Mouse (Mus musculus): ENCODE results near the gene Chchd1. TPM values are rescaled to one million over a fixed set of nuclear protein-coding genes. Genes with fewer than 3 reads are reported as not detected.

Chchd1 gene
- total and polyA plus RNA-seq, 2 experiments from 2014 or later, result 159 to 243 TPM

- Histone ChIP-seq H3K27ac (ENCODE audit: low read depth) (no peak overlapping the region), H3K4me1 (ENCODE audit: control insufficient read depth, insufficient read depth) (no peaks in the 10 kb centered on the region), H3K9ac (replicated peaks; ENCODE audit: low read depth, low read length) (no peak overlapping the region), H3K4me2 (ENCODE audit: low read depth, low read length) (no peak overlapping the region), H3K4me3 (ENCODE audit: low read depth, low read length) (no peak overlapping the region), H3K27me3 (ENCODE audit: control insufficient read depth, insufficient read depth, low read length) (no peaks in the 10 kb centered on the region), H3K9me3 (replicated peaks; ENCODE audit: control insufficient read depth, low read length) (no peaks in the 10 kb centered on the region), H3K36me3 (replicated peaks; ENCODE audit: control insufficient read depth, insufficient read depth, low read length) (peaks cover 77% of the 10 kb centered on the region)
- ATAC-seq (ENCODE audit: insufficient read depth, low read depth) (no peak), DNase-seq (ENCODE audit: low spot score) (no peak)
- TF ChIP-seq CTCF (IDR thresholded peaks at IDR 0.05; ENCODE audit: low read depth) (no peak), EP300 (IDR thresholded peaks at IDR 0.05; ENCODE audit: low read depth) (no peak)
- WGBS, result 76% methylated on average over 9 of the region's 9 CpGs
Observed at GRCm38 (mm10) chr14:20741301-20741700, 38.5 kb downstream of the Chchd1 start.

- no peak for DNase-seq (ENCODE audit: low spot score)
Observed at GRCm38 (mm10) chr14:20743614-20744013, 40.8 kb downstream of the Chchd1 start.

DNA sequence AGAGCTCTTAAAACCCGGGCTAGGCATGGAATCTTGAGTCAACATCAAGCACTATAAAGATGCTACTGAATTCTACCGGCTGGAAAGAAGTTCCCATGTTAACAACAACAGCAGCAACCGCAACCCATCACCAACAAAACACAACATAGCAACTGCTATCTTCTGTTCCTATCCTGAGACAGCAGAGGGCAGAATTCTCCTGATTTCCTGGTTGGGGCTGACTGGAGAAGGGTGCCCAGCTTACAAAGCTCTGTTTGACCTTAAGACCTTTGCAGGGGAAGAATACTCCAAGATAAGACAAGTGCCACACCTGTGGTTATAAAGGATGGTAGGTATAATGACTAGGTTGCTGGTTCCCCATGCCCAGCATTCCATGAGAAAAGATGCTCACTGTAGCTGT is 44.1 kb downstream of the Chchd1 start:
- peak; percentile 41 for TF ChIP-seq CTCF (IDR thresholded peaks at IDR 0.05; ENCODE audit: low read depth)
- TF ChIP-seq EP300 (IDR thresholded peaks at IDR 0.05; ENCODE audit: low read depth), result no peak
- no peaks in the 10 kb centered on the region for H3K9me3 ChIP-seq (replicated peaks; ENCODE audit: control insufficient read depth, low read length)
- no peak overlapping the region for H3K4me3 ChIP-seq (ENCODE audit: low read depth, low read length)
- no peak overlapping the region for H3K27ac ChIP-seq (ENCODE audit: low read depth)
- peaks cover 11% of the 10 kb centered on the region for H3K4me1 ChIP-seq (ENCODE audit: control insufficient read depth, insufficient read depth)
- H3K9ac ChIP-seq (replicated peaks; ENCODE audit: low read depth, low read length), result no peak overlapping the region
- H3K27me3 ChIP-seq (ENCODE audit: control insufficient read depth, insufficient read depth, low read length), result no peaks in the 10 kb centered on the region
- DNase-seq (ENCODE audit: low spot score), result no peak
- 0 out of 2 replicates have a peak, but pooled peaks have one; percentile 14 for ATAC-seq (ENCODE audit: insufficient read depth, low read depth)
- H3K36me3 ChIP-seq (replicated peaks; ENCODE audit: control insufficient read depth, insufficient read depth, low read length), result peaks cover 50% of the 10 kb centered on the region
- H3K4me2 ChIP-seq (ENCODE audit: low read depth, low read length), result no peak overlapping the region
- WGBS, result 85% methylated on average over 3 of the region's 3 CpGs

More at GRCm38 (mm10) chr14:20743614-20744013, 40.8 kb downstream of the Chchd1 start:
- Histone ChIP-seq H3K9ac (replicated peaks; ENCODE audit: low read depth, low read length) (no peak overlapping the region), H3K27ac (ENCODE audit: low read depth) (no peak overlapping the region), H3K36me3 (replicated peaks; ENCODE audit: control insufficient read depth, insufficient read depth, low read length) (peaks cover 75% of the 10 kb centered on the region), H3K4me2 (ENCODE audit: low read depth, low read length) (no peak overlapping the region), H3K4me1 (ENCODE audit: control insufficient read depth, insufficient read depth) (peaks cover 3% of the 10 kb centered on the region; the same call in 1 of the 2 replicates), H3K27me3 (ENCODE audit: control insufficient read depth, insufficient read depth, low read length) (no peaks in the 10 kb centered on the region), H3K4me3 (ENCODE audit: low read depth, low read length) (no peak overlapping the region), H3K9me3 (replicated peaks; ENCODE audit: control insufficient read depth, low read length) (no peaks in the 10 kb centered on the region)
- TF ChIP-seq CTCF (IDR thresholded peaks at IDR 0.05; ENCODE audit: low read depth) (peak; percentile 11; the same call in 1 of the 2 replicates), EP300 (IDR thresholded peaks at IDR 0.05; ENCODE audit: low read depth) (no peak)
- no peak for ATAC-seq (ENCODE audit: insufficient read depth, low read depth)
- 50% methylated on average over 3 of the region's 3 CpGs for WGBS

GRCm38 (mm10) chr14:20748388-20748787 is 45.6 kb downstream of the Chchd1 start:
- H3K36me3 ChIP-seq (replicated peaks; ENCODE audit: control insufficient read depth, insufficient read depth, low read length), result peaks cover 51% of the 10 kb centered on the region
- H3K9me3 ChIP-seq (replicated peaks; ENCODE audit: control insufficient read depth, low read length), result no peaks in the 10 kb centered on the region
- H3K4me2 ChIP-seq (ENCODE audit: low read depth, low read length), result no peak overlapping the region
- DNase-seq (ENCODE audit: low spot score), result no peak
- TF ChIP-seq CTCF (IDR thresholded peaks at IDR 0.05; ENCODE audit: low read depth) (no peak), EP300 (IDR thresholded peaks at IDR 0.05; ENCODE audit: low read depth) (no peak)
- no peak overlapping the region for H3K9ac ChIP-seq (replicated peaks; ENCODE audit: low read depth, low read length)
- 46% methylated on average over 4 of the region's 4 CpGs for WGBS
- ATAC-seq (ENCODE audit: insufficient read depth, low read depth), result no peak; the same call in 1 of the 2 replicates
- H3K4me1 ChIP-seq (ENCODE audit: control insufficient read depth, insufficient read depth), result peaks cover 11% of the 10 kb centered on the region
- H3K4me3 ChIP-seq (ENCODE audit: low read depth, low read length), result no peak overlapping the region
- H3K27me3 ChIP-seq (ENCODE audit: control insufficient read depth, insufficient read depth, low read length), result no peaks in the 10 kb centered on the region
- H3K27ac ChIP-seq (ENCODE audit: low read depth), result peak overlapping the region; percentile 79

- WGBS, result 41% methylated on average over 4 of the region's 4 CpGs
- Histone ChIP-seq H3K4me2 (ENCODE audit: low read depth, low read length) (no peak overlapping the region), H3K9ac (replicated peaks; ENCODE audit: low read depth, low read length) (no peak overlapping the region), H3K27me3 (ENCODE audit: control insufficient read depth, insufficient read depth, low read length) (no peaks in the 10 kb centered on the region), H3K4me3 (ENCODE audit: low read depth, low read length) (no peak overlapping the region), H3K9me3 (replicated peaks; ENCODE audit: control insufficient read depth, low read length) (no peaks in the 10 kb centered on the region), H3K36me3 (replicated peaks; ENCODE audit: control insufficient read depth, insufficient read depth, low read length) (peaks cover 52% of the 10 kb centered on the region), H3K4me1 (ENCODE audit: control insufficient read depth, insufficient read depth) (peaks cover 11% of the 10 kb centered on the region), H3K27ac (ENCODE audit: low read depth) (peak overlapping the region; percentile 79)
- ATAC-seq (ENCODE audit: insufficient read depth, low read depth) (peak; percentile 58), DNase-seq (ENCODE audit: low spot score) (peak; percentile 64)
- TF ChIP-seq EP300 (IDR thresholded peaks at IDR 0.05; ENCODE audit: low read depth) (no peak), CTCF (IDR thresholded peaks at IDR 0.05; ENCODE audit: low read depth) (no peak)
Observed at GRCm38 (mm10) chr14:20749494-20750051, 46.8 kb downstream of the Chchd1 start.

DNA sequence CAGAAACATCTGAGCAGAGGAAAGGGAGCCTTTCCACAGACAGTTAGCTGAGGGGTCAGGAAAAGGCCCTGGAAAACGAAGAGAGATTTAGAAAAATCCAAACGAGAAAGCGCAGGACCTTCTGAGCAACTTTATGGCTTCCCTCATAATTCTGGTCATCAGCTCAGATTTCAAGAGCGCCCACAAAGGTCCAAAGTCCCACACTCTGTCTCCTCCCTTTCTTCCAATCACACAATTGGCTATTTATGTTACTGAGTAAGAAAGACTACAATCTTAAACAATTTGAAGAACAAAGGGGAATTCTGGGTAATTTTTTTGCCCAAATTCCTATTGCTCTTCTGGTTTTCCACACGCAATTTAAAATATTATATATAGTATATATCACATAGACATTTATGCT is 47.7 kb downstream of the Chchd1 start:
- H3K36me3 ChIP-seq (replicated peaks; ENCODE audit: control insufficient read depth, insufficient read depth, low read length), result peaks cover 52% of the 10 kb centered on the region
- 80% methylated on average over 5 of the region's 5 CpGs for WGBS

More for the DNA sequence above, 47.7 kb downstream of the Chchd1 start:
- DNase-seq (ENCODE audit: low spot score), result no peak
- H3K4me1 ChIP-seq (ENCODE audit: control insufficient read depth, insufficient read depth), result peaks cover 11% of the 10 kb centered on the region
- H3K4me2 ChIP-seq (ENCODE audit: low read depth, low read length), result no peak overlapping the region
- no peaks in the 10 kb centered on the region for H3K9me3 ChIP-seq (replicated peaks; ENCODE audit: control insufficient read depth, low read length)
- TF ChIP-seq EP300 (IDR thresholded peaks at IDR 0.05; ENCODE audit: low read depth) (no peak), CTCF (IDR thresholded peaks at IDR 0.05; ENCODE audit: low read depth) (no peak)
- H3K27ac ChIP-seq (ENCODE audit: low read depth), result peak overlapping the region; percentile 79
- no peak for ATAC-seq (ENCODE audit: insufficient read depth, low read depth)
- H3K4me3 ChIP-seq (ENCODE audit: low read depth, low read length), result no peak overlapping the region
- no peak overlapping the region for H3K9ac ChIP-seq (replicated peaks; ENCODE audit: low read depth, low read length)
- H3K27me3 ChIP-seq (ENCODE audit: control insufficient read depth, insufficient read depth, low read length), result no peaks in the 10 kb centered on the region
